ENCODE assay signal across 16 mouse cellular contexts in the genomic region with DNA sequence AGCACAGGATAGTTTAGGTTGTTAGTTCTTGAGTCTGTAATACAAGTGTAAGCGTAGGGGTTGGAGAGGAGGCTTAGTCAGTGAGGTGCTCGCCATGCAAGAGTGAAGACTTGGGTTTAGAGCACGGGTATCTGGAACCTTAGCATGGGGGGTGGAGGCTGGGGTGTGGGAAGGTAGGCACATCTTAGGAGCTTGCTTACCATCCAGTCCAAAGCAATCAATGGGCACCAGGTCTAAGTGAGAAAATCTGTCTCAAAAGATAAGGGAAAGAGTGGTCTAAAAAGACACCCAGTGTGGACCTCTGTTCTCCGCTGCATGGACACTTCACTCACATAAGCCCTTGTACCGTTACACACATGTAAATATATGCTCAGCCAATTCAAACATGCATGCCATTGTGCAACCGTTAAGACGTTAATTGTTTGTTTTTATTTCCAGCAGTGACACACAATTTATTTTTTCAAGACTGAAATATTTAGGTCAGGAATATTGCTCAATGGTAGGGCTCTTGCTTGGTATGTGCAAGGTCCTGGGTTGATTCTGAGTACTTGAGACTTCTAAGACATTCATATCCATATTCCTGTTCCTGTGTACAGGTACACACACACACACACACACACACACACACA. TPM values are rescaled to one million over a fixed set of nuclear protein-coding genes. Genes with fewer than 3 reads are reported as not detected.
DNase-seq lines count a peak whose midpoint lies in the region; ATAC-seq and TF ChIP-seq lines count a peak whose summit lies in the region.
"Had no signal": no experiment of that assay in that cellular context is flagged by ENCODE, and none has a peak within 500 bp of the region (broad histone marks: within the 10 kb centered on the region; RNA-seq: fewer than 3 reads in every experiment).

No protein-coding gene starts in this region.

- 65% methylated on average over 7 of the region's 7 CpGs for WGBS in lung, embryonic 15.5 days
- 65% methylated on average over 7 of the region's 7 CpGs for WGBS in lung, adult 2 months
- WGBS in liver, embryonic 16.5 days (ENCODE audit: insufficient replicate concordance): 40% methylated on average over 7 of the region's 7 CpGs
- 90% methylated on average over 7 of the region's 7 CpGs for WGBS in forebrain, embryonic 10.5 days

- ATAC-seq in lung, embryonic 15.5 days (ENCODE audit: borderline replicate concordance, extremely low read depth, low FRiP score, low TSS enrichment): peak; percentile 43; the same call in 1 of the 2 replicates
- peak; percentile 69 for ATAC-seq in erythroid progenitor cell, adult 5-6 weeks (replicated peaks; ENCODE audit: low FRiP score, poor library complexity, severe bottlenecking)
- peak; percentile 78 for ATAC-seq in liver, embryonic 16.5 days (ENCODE audit: low read depth)
- ATAC-seq: forebrain, embryonic 15.5 days; midbrain, embryonic 15.5 days had no signal

- intact Hi-C loops in left cerebral cortex, postnatal 4 days (cut with DNase I): no loop called here

- no peak for DNase-seq in lung, adult 2 months
- peak; percentile 21 for DNase-seq in adipocyte (ENCODE audit: low spot score)
- no peak for DNase-seq in left cerebral cortex, postnatal 4 days
- no peak for DNase-seq in kidney, adult 18-20 months
- no peak for DNase-seq in forebrain, embryonic 10.5 days (ENCODE audit: extremely low spot score, low spot score)
- DNase-seq: adrenal gland, adult 2 months; cerebellum, adult 8-10 months; kidney, adult 2 months; layer of hippocampus, postnatal 36 days; thymus, postnatal 4 days had no signal

- H3K9ac ChIP-seq in lung, embryonic 15.5 days: no peak overlapping the region
- H3K9ac ChIP-seq in liver, embryonic 16.5 days (ENCODE audit: low read depth, low read length): peak overlapping the region; percentile 60
- H3K9ac ChIP-seq: forebrain, embryonic 15.5 days; hindbrain, embryonic 12.5 days; midbrain, embryonic 15.5 days had no signal

- H3K27me3 ChIP-seq in lung, embryonic 15.5 days: no peaks in the 10 kb centered on the region
- H3K27me3 ChIP-seq in liver, embryonic 16.5 days (ENCODE audit: control insufficient read depth, insufficient read depth, low read depth, low read length): no peaks in the 10 kb centered on the region
- no peaks in the 10 kb centered on the region for H3K27me3 ChIP-seq in forebrain, embryonic 10.5 days (ENCODE audit: poor library complexity, severe bottlenecking)
- H3K27me3 ChIP-seq: forebrain, embryonic 15.5 days; hindbrain, embryonic 12.5 days; midbrain, embryonic 15.5 days had no signal

- H3K9me3 ChIP-seq in lung, embryonic 15.5 days: no peaks in the 10 kb centered on the region
- no peaks in the 10 kb centered on the region for H3K9me3 ChIP-seq in liver, embryonic 16.5 days (replicated peaks; ENCODE audit: control insufficient read depth, low read length)
- no peaks in the 10 kb centered on the region for H3K9me3 ChIP-seq in forebrain, embryonic 10.5 days
- H3K9me3 ChIP-seq: forebrain, embryonic 15.5 days; hindbrain, embryonic 12.5 days; midbrain, embryonic 15.5 days had no signal

- H3K36me3 ChIP-seq in lung, embryonic 15.5 days: no peaks in the 10 kb centered on the region
- peaks cover 3% of the 10 kb centered on the region; the same call in 1 of the 2 replicates for H3K36me3 ChIP-seq in liver, embryonic 16.5 days (ENCODE audit: control insufficient read depth, insufficient read depth)
- no peaks in the 10 kb centered on the region for H3K36me3 ChIP-seq in forebrain, embryonic 10.5 days (replicated peaks)
- H3K36me3 ChIP-seq: forebrain, embryonic 15.5 days; hindbrain, embryonic 12.5 days; midbrain, embryonic 15.5 days had no signal

- H3K4me1 ChIP-seq in lung, embryonic 15.5 days: peaks cover 6% of the 10 kb centered on the region; the same call in 1 of the 2 replicates
- H3K4me1 ChIP-seq in lung, adult 2 months (ENCODE audit: control insufficient read depth, insufficient read depth, low read length): peaks cover 15% of the 10 kb centered on the region
- peaks cover 53% of the 10 kb centered on the region for H3K4me1 ChIP-seq in liver, embryonic 16.5 days (ENCODE audit: control insufficient read depth, low read depth, low read length)
- H3K4me1 ChIP-seq in forebrain, embryonic 10.5 days: no peaks in the 10 kb centered on the region
- H3K4me1 ChIP-seq: forebrain, embryonic 15.5 days; hindbrain, embryonic 12.5 days; midbrain, embryonic 15.5 days had no signal

- TF ChIP-seq CTCF in lung, adult 2 months (IDR thresholded peaks at IDR 0.05; ENCODE audit: insufficient read depth, low read length): no peak

- no peak overlapping the region for H3K4me3 ChIP-seq in lung, embryonic 15.5 days
- H3K4me3 ChIP-seq in lung, adult 2 months (replicated peaks; ENCODE audit: extremely low read depth, low read depth, low read length): no peak overlapping the region
- peak overlapping the region; percentile 26 for H3K4me3 ChIP-seq in liver, embryonic 16.5 days (ENCODE audit: low read depth, low read length)
- H3K4me3 ChIP-seq in forebrain, embryonic 10.5 days: no peak overlapping the region
- H3K4me3 ChIP-seq: forebrain, embryonic 15.5 days; hindbrain, embryonic 12.5 days; midbrain, embryonic 15.5 days had no signal

- no peak overlapping the region for H3K4me2 ChIP-seq in lung, embryonic 15.5 days
- peak overlapping the region; percentile 56 for H3K4me2 ChIP-seq in liver, embryonic 16.5 days (ENCODE audit: low read depth, low read length)
- H3K4me2 ChIP-seq: forebrain, embryonic 15.5 days; hindbrain, embryonic 12.5 days; midbrain, embryonic 15.5 days had no signal

- TF ChIP-seq POLR2A in lung, adult 2 months (IDR thresholded peaks at IDR 0.05; ENCODE audit: borderline replicate concordance, extremely low read depth, low read depth, low read length): no peak

- H3K27ac ChIP-seq in lung, embryonic 15.5 days: no peak overlapping the region
- H3K27ac ChIP-seq in liver, embryonic 16.5 days (ENCODE audit: low read length): peak overlapping the region; percentile 93
- no peak overlapping the region for H3K27ac ChIP-seq in forebrain, embryonic 10.5 days
- H3K27ac ChIP-seq: forebrain, embryonic 15.5 days; hindbrain, embryonic 12.5 days; midbrain, embryonic 15.5 days had no signal

RNA-seq across cellular contexts. Expression of a gene that starts 34.1 kb away (rescaled TPM):
- polyA plus RNA-seq in lung, embryonic 15.5 days (2015; fragmentation: Nextera tagmentation; extraction: Ambion mirVana): 2.9 and 4.1 TPM in 2 replicates
- polyA plus RNA-seq in lung, adult 2 months (2012; rRNA removed): 13.2 and 15.1 TPM in 2 replicates
- total RNA-seq in erythroid progenitor cell, adult 5-6 weeks (2015; ENCODE audit: low replicate concordance): 86.9 and 121 TPM in 2 replicates
- 92.8 and 112 TPM in 2 replicates for total RNA-seq in erythroid progenitor cell, adult 5-6 weeks (2017; ENCODE audit: low replicate concordance)
- 12.5 and 14.2 TPM in 2 replicates for polyA plus RNA-seq in liver, embryonic 16.5 days (2015; fragmentation: Nextera tagmentation; extraction: Ambion mirVana)
- 10 to 100 TPM; 21.1 to 21.7 TPM for total RNA-seq in left cerebral cortex, postnatal 4 days (2021)
- polyA plus RNA-seq in forebrain, embryonic 10.5 days (2016; fragmentation: Nextera tagmentation; extraction: Ambion mirVana): 0.74 and 1.1 TPM in 2 replicates
